Mouse (Mus musculus) right cerebral cortex, postnatal 25 days (tissue): Measurements from ENCODE around the gene Galnt7.
"Not testable (repeated sequence)": the region's sequence is repeated elsewhere in the genome, so short reads cannot be mapped to it uniquely, and the experiment has no call there.

Experiments used
- DNase-seq: peaks from one replicate; pipeline ENCODE4 v3.0.0; 2022

The Galnt7 gene

DNA sequence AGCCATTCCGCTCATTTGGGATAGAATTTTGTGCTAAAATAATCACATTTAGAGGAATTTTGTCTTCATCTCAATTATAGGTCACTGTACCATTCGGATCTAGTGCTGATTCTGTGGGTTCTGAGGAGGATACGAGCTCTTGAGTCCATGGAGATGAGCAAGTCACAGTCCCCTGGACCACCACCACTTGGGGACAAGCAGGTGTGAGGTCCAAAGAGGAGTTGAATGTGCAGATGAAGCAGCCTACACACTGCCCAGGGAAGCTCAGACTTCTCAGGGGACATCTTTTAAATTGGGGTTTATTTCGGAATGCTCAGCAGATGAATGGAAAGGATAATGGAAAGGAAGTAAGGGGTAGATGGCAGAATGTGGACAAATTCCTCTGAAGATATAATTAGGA lies 119.7 kb downstream of the Galnt7 start:
- DNase-seq, result no peak

DNA sequence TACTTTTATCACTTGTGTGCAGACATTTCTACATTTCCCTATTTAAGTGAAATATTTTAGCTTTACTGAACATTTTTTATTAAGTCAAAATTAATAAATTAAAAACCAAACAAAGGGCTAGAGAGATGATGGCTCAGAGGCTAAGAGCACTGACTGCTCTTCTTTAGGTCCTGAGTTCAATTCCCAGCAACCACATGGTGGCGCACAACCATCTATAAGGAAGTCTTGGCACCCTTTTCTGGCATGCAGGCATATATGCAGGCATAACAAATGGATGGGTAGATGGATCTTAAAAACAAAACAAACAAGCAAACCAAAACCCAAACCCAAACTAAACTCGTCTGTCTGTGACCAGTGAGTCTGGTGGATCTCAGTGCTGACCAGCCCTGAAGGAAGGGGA lies 120.6 kb downstream of the Galnt7 start:
- DNase-seq, result no peak

DNA sequence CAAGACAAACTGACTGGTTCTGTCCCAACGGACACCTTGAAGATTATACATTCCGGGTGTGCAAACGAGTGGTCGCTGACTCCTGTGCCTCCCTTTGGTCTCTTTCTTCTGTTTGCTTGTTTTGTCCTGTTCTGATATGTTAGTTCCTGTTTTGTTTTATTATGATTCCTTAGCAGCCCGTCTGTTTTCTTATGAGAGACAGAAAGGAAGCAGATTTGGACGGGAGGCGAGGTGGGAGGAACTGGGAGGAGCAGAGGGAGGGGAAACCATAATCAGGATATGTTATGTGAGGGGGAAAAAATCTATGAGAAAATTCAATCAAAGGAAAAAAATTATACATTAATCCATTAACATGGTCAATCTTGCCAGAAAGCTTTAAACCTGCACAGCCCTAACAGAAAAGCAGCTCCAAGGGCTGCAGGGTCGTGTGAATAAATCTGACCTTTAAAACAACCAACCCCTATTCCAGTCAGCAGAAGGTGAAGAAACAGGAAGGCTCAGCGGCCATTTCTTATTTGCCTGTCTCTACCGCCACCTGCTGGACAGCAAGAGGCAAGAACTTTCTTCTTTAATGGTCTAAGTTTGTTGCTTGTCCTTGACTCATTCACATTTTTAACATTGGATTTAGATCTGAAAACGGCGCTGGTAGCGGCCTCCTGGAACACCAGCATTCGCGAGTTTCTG lies 122.0 kb downstream of the Galnt7 start:
- peak; percentile 69 for DNase-seq

DNA sequence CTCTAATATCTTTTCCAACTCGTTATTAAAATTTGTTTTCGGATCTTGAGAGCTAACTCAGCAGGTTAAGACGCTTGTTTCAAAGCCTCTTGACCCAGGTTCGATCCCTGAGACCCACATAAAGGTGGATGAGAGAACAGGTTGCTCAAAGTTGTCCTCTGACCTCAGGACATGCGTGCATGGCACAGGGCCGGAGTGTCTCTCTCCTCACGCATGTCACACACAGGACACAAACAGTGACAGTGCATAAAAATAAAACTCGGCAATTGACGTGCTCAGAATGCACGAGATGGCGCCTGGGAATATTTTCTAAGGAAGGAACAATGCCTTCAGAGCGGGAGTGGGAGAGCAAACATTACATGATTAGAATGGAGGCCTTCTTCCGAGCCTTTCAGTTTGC lies 122.6 kb downstream of the Galnt7 start:
- DNase-seq, result no peak

DNA sequence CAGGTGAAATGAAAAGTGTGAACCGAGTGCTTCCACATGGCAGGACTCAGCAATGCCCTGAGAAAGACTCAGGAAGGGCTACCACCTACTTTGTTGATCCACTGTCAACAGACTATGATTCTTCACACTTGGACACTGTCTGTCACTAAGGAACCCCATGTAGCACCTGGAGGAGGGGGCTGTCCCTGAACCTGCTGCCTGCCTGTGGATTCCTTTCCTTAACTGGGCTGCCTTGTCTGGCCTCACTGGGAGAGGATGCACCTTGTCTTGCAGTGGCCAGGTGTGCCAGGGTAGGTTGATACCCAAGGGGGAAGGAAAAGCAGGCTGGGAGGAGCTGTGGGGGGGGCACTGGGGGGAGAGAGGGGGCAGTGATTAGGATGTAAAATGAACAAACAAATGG lies 124.8 kb downstream of the Galnt7 start:
- DNase-seq, result no peak

DNA sequence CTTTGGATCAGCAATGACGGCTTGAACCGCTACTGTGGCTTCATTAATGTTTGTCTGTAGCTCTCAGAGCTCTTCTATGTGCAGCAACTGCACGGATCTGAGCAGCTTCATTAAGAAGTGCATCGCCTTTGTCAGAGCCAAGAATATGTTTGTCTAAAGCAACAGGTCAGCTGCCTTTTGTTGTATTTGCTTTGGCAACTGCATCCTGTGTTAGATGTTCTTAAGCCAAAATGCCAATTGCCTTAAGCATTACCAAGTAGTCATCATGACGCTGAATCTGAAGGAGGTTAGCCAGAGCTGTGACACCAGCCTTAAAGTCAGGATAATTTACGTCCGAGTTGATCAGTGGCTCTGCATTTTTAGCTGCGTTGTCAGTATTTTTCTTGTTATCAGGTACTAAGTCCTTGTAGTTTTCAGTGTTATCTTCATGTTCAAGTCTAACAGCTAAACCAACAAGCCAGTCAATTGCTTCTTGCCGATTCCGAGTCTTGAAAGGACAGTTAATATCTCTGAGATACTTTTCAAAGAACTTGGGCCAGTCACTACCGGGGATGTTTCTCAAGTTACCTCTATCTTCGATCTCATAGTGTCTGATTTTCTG lies 132.5 kb downstream of the Galnt7 start:
- no peak for DNase-seq

DNA sequence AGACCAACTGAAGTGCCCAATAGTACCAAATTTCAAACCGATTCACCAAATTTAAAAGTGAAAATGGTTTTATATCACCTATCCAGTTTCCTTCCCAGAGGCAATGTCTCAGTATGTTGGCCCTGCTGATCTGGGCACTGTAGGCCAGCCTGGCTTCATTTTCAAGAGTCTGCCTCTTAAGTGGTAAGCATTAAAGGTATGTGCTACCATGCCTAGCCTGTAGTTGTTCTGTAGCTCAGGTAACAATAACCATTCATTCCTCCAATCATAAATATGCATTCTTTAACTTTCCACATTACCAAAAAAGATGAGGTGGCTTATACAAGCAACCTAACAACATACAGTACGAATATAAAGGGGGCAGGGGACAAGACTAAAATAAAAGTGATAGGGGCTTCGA lies 135.1 kb downstream of the Galnt7 start:
- DNase-seq, result no peak

DNA sequence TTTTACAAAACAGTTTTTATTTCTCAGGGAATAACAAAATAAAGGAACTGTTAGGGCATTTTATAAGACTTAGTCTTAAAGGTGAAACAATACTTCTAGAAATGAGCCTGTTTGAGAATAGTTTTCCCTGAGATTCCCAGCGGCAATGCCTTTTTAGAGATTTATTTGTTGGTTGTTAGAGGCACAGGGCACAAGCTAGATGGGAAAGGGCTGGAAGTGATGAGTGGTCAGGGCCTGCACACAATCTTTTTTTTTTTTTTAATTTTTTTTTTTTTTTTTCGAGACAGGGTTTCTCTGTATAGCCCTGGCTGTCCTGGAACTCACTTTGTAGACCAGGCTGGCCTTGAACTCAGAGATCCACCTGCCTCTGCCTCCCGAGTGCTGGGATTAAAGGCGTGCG lies 136.1 kb downstream of the Galnt7 start:
- not testable (repeated sequence) for DNase-seq

DNA sequence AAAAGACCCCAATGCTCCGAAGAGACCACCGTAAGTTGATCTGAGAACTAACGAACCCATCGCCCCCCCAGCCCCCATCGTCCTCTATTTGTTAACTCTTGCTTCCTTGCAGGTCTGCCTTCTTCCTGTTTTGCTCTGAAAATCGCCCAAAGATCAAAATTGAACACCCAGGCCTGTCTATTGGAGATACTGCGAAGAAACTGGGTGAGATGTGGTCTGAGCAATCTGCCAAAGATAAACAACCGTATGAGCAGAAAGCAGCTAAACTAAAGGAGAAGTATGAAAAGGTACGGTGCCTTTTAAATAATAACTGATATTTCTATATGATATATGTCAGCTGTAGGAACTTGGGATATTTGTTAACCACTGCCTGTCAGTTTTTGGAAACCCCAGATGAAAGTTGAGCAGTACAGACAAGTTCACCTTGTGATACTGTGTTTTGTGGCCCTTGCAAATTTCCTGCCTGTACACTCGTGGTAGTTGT lies 139.6 kb downstream of the Galnt7 start:
- DNase-seq, result not testable (repeated sequence)

DNA sequence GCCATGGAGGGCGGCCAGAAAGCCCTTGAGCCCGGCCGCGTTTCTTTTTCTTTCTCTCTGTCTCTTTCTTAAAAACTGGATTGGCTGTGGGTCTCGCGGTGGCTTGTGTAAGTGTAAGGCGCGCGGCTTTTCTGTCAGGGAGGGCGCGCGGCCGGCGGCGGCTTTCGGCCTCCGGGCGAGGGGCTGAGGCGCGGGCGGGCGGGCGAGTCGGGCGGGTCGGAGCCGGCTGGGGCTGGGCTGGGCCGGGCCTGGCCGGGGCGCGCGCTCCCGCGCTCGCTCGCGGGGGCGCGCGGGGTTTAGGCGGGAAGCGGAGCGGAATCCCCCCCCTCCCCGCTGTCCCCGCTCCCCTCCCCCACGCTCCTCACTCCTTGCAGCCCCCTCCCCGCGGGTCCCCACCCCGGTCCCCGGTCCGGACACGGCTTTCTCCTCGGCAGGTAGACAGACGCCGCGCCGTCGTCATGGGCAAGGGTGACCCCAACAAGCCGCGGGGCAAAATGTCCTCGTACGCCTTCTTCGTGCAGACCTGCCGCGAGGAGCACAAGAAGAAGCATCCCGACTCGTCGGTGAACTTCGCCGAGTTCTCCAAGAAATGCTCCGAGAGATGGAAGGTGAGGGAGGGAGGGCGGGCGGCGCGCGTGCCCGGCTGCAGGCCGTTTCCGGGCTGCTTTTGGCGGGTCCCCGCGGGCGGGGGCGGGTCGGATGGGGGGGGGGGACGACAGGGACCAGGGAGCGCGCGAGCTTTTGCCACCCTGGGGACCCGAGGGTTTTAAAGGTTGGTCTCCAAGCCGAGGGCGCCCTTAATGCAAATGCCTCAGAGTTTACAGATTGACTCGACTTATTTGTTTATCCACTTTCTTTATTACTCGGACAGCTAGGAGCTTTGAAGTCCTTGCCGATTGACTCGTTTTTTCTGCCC lies 140.4 kb downstream of the Galnt7 start:
- DNase-seq, result no peak

DNA sequence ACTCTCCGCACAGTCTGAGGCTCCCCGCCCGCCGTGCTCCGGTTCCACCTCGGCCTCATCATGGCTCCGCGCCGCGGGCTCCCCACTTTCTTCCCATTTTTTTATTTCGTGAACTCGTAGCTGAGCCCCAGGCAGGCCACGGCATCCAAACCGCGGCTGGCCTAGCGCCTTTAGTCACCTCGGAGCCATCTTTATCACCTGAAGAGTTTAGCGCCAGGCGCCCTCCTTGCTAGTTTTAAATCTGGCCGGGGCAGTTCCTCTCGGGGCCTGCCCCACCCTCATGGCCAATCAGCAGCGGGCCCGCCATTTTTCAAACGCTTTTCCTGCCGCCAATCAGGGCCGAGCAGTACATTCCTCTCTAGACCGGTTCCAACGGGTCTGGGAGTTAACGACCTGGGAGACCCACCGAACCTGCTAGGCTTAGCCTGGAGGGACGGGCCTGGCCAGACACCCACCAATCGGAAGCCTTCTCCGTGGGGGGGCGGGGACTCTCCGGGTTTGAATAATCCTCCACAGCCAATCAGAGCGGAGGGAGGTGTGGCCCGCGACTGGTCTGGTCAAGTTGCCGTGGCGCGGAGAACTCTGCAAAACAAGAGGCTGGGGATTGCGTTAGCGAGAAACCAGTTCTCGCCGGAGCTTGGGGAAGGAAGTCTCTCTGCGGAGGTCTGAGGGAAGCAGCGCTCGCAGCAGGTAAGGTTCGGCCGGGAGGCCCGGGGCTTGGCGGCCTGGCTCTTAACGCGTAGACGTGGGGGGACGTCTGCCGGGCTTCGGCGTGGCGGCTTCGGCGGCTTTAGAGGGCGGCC lies 141.3 kb downstream of the Galnt7 start, which contains the start of gene Hmgb2:
Gene Hmgb2, plus strand, starts transcription at position 592 of the 803 bp plus-strand sequence.
- DNase-seq, result peak; percentile 99

DNA sequence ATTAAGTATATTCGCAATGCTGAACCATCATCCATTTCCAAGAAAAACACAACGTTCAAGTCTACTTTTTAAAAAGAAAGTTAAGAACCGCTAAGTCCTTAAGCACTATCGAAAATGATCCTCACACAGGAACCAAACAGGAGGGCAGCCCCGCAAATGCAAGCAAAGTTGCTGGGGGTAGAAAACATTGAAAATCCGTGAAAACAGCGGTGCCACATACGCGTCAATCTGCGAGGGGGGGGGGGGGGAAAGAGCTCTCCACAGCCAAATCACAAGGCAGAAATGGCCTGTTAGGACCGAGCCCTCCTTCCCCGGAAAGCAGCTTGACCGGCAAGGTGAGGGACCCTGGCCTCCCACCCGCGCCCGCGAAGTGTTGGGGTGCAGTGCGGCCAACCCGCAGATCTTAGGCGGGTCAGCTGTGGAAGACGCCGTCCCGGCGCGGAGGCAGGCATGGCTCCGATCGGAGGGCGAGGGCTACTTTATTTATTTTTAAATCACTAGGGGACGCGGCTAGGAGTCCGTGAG lies 142.0 kb downstream of the Galnt7 start:
- DNase-seq, result no peak

DNA sequence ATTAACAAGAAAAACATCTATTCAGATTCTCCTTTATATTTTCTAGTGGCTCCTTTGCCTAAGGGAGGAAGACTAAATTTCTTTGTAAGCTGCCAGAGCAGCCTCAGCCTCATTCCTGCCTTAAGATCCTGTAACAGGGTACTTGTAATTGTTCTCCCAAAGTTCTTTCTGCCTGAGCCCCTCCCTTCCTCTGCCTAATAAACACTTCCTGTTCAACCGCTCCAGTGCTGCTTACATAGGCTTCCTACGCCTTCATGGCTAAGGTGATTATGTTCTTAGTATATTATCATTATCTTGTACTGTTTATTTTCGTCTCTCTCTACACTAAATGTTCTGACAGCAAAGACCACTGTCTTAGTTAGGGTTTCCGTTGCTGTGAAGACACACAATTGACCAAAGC lies 144.2 kb downstream of the Galnt7 start:
- DNase-seq, result no peak

DNA sequence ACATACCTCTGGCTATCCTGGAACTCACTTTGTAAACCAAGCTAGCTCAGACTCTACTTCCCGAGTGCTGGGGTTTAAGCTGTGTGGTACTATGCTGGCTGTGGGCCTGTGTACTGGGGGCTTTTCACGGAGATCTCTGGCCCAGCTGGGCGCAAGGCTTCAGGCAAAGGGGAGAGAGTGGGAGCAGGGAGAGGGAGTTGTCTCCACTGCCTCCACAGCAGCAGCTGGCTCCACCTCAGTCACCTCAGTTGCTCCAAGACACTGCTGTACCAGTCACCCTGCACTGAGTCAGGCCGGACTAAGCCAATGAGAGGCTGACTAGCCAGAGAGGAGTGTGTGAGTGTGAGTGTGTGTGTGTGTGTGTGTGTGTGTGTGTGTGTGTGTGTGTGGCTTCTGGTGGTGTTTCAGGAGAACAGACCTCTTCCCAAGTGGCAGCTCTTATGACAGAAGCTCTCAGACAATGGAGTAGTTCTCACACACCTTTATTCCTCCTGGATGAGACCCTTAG lies 145.2 kb downstream of the Galnt7 start:
- no peak for DNase-seq

DNA sequence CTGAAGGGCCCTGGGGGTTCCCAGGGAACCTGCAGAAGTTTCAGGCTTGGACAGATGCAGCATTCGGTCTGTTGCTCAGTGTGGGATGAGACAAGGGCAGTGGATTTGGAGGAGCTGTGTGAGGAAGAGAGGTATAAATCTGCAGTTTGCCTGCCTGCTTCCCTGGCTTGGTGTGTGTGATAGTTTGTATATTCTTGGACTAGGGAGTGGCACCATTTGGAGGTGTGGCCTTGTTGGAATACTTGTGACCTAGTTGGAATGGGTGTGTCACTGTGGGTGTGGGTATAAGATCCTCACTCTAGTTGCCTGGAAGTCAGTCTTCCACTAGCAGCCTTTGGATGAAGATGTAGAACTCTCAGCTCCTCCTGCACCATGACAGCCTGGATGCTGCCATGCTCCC lies 147.3 kb downstream of the Galnt7 start:
- DNase-seq, result not testable (repeated sequence)

DNA sequence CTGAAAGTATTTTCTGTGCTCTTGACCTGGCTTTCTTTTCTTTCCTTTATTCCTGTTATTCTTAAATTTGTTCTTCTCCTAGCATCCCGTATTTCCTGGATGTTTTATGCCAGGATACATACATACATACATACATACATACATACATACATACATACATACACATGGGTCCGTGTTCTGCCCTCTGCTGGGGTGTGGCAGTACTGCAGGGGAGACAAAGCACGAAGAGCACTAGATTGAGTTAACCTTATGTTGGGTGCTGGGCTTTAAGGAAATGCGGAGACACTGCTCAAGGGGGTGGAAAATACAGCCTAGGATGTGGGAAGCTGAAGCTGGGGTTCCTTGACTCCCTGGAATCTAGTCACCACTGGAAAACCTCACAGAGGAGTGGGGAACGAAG lies 149.2 kb downstream of the Galnt7 start:
- peak; percentile 33 for DNase-seq

DNA sequence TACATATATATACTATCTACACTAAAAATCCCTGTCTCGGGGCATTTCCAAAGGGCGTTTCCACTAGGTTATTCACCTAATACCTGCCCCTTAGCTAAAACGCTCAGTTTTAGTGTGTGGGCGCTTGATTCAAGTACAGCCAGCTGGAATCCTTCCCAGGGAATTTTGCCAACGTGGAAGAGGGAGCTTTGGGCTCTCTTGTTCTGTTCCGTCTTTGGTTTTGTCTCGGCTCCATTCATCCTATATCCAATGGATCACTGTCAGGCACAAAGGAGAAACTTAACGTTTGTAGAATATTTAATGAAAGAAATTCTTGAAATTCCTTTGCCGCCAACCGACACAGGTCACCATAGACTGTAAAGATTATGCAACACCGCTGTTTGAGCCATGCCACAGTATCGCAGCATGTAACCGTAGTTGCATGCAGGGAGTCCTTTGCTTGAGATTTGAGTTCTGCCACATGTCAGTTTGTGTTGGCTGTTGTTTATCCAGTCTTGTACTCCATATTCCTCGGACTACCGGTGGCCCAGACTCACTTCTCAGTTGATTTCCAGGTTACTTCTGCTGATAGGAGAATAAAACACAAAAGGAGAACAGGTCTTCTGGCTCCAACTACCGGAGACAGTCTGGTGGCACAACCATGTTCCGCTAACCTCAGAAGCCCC lies 153.9 kb downstream of the Galnt7 start:
- DNase-seq, result no peak

DNA sequence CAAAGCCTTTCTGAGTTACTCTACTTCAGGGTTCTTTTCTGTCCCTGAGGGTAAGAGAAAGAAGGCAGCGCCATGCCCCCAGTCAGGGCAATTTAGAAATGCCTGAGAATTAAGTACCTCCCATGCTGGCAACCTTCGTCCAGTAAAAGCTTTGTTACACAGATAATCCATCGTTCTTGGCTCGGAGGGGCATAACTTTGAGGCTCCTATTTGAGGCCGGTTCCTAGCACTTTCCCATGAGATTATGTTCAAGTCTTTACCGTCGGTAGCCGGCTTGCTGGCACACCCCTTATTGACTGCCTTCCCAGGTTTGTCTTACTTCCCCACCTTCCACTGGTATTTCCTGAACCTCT lies 154.4 kb downstream of the Galnt7 start:
- DNase-seq, result no peak

DNA sequence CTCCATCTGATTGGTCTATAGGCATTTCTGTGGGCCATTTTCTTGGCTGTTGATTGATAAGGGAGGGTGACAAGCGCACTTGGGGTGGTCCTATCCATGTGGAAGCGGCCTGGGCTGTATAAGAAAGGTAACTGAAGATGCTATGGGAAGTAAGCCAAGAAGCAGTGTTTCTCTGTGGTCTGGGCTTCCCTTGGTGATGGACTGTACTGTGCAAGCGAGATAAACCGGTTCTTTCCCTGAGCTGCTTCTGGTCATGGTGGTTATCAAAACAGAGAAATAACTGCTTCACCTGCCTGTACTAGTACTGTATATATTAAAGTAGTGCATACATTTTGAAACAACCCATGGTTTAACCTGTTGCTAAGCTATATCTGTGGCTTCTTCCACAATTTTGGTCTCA lies 161.0 kb downstream of the Galnt7 start:
- no peak for DNase-seq

DNA sequence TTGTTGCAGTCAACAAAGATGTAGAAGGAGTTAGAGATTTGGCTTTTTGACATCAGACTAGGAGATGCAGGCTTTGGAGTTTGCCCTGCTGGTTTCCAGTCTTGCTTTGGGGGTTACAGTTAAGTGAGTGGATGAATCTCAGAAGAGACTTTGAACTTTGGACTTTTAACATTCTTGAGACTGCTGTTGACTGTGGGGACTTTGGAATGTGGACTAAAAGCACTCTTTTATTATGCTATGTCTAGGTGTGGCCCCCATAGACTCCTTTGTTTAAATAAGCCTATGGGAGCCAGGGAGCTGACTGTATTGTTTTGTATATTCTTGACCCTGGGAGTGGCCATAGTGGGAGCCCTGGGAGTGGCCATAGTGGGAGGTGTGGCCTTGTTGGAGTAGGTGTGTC lies 162.9 kb downstream of the Galnt7 start:
- DNase-seq, result no peak

DNA sequence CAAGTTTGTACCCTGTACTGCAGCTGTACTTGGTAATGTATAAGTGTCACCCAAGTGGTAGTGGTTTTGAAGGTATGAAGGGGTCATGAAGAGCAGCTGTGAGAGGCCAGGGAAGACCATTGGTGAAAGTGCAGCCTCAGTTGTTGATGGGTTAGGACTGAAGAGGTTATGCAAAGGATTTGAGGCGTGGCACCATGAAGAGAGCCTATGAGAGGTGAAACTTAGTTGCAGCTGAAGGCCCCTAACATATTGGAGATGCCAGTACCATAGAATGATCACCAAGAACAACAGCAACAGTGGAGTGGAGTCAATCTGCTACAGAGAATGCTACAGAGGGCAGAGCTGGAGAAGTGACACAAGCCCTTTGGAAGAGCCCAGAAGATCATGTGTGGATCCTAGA lies 163.5 kb downstream of the Galnt7 start:
- DNase-seq, result no peak

DNA sequence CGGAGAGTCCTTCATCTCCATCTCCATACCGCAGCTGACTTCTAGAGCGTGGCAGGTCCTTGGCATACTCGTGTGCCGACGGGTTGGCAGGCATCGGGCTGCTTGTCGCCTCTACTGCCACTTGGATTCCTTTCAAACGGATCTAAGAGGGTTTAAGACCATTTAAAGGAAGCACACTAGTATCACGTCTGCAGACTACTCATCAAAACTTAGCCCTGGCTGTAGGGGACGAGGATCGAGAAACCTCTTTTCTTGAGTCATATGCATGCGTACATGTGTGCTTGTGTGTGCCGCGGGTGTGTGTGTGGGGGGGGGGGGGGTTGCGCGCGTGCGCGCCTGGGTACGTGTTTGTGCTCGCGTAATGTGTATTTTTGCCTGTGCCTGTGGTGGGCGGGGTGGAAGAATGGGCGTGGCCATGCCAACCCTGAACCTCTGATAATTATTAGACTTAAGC lies 164.5 kb downstream of the Galnt7 start:
- peak; percentile 23 for DNase-seq
